Mouse (Mus musculus) yolk sac, embryonic 10.5 days (tissue): Measurements from ENCODE around the gene Map4k2.

Experiments
- DNase-seq: peaks from one replicate; pipeline ENCODE4 v3.0.0-alpha.2; 2017; ENCODE audit warnings: low spot score

The Map4k2 gene

DNA sequence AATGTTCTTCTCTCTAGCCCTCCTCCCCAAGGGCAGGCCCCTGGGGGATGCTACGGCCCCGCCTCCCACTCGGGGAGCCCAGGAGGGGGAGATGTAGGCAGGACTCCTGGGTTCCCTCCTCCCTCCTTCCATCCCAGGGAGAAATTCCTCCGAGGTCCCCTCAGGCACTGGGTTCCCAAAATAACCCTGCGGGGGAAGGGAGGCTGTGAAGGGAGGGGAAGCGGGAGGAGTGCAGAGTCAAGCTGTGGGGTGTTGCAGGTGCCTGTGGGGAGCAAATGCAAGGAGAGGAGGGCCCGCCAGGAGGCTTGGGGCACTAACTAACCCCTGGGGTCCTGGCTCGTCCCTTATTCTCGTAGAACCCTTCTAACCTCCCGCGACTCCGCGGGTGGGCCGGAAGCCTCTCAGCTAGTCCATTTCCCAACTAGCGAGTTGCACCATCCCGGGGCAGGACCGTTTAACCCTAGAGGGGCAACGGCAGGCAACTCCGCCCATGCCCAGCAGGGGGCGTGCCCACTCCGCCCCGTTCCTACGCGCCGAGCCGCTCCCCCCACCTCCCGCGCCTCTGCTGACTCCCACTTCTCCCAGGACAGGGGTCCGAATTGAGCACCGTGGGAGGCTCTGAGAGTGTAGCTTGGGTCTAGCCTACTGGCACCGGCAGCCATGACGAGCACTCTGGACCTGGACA, 60.3 kb downstream of the Map4k2 start:
- peak; percentile 79 for DNase-seq

DNA sequence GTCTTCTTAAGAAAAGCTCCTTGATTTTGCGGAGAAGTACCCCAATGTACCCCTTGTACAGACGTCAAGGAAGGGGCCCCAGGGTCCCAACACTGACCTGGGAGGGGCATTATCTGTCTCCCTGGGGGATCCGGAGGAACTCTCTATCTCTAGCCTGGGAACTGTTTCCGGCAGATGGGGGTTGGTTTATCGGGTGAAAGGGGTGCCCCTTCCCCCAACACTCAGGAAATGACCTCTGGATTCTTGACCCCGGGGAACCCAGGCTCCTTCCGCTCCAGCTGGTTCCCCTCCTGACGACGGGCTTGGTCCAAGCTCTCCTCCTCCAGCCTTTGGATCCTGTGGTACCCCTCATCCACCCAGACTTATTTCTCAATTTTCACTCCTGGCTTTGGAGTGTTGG, 61.0 kb downstream of the Map4k2 start:
- no peak for DNase-seq

DNA sequence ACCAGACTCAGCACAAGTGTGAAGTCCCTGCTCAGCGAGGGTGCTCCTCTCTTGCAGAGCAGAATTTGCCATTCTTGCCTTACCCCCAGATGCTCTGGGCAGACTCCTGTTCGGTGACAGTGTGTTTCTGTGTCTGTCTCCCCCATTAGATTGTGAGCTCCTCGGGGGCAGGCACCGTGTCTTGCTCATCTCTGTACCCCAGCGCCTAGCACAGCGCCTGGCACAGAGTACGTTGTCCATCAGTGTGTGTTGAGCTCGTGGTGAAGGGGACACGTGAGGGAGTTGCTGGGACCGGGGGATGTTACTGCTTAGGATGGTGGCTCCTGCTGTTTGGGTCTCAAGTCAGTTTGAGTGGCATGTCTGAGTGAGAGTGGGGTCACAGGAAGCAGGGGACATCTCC, 62.9 kb downstream of the Map4k2 start:
- DNase-seq = no peak
